ENCODE assay signal across 8 mouse cellular contexts in genomic region chr7:113369620-113370340, GRCm38 (mm10). TPM values are rescaled to one million over a fixed set of nuclear protein-coding genes. Genes with fewer than 3 reads are reported as not detected.
DNase-seq lines count a peak whose midpoint lies in the region; ATAC-seq lines count a peak whose summit lies in the region.

No protein-coding gene starts in this region.

- H3K4me1 ChIP-seq in intestine, embryonic 16.5 days (ENCODE audit: control insufficient read depth, insufficient read depth, low read length) = peaks cover 6% of the 10 kb centered on the region
- H3K4me1 ChIP-seq in limb, embryonic 13.5 days = peaks cover 9% of the 10 kb centered on the region
- peaks cover 19% of the 10 kb centered on the region for H3K4me1 ChIP-seq in midbrain, embryonic 14.5 days (ENCODE audit: control insufficient read depth, insufficient read depth, low read length)

- peak overlapping the region; percentile 94 for H3K4me2 ChIP-seq in intestine, embryonic 16.5 days (ENCODE audit: low read depth, low read length)
- peak overlapping the region; percentile 79 for H3K4me2 ChIP-seq in limb, embryonic 13.5 days (replicated peaks)
- peak overlapping the region; percentile 81 for H3K4me2 ChIP-seq in midbrain, embryonic 14.5 days (ENCODE audit: low read length)

- H3K9me3 ChIP-seq in intestine, embryonic 16.5 days (ENCODE audit: control insufficient read depth, low read length) = no peaks in the 10 kb centered on the region
- no peaks in the 10 kb centered on the region for H3K9me3 ChIP-seq in limb, embryonic 13.5 days
- H3K9me3 ChIP-seq in midbrain, embryonic 14.5 days (ENCODE audit: control insufficient read depth, low read length) = no peaks in the 10 kb centered on the region

- H3K27me3 ChIP-seq in intestine, embryonic 16.5 days (replicated peaks; ENCODE audit: control insufficient read depth, insufficient read depth, low read length) = no peaks in the 10 kb centered on the region
- H3K27me3 ChIP-seq in limb, embryonic 13.5 days = 0 out of 2 replicates have a peak, but pooled peaks cover 3% of the 10 kb centered on the region
- H3K27me3 ChIP-seq in midbrain, embryonic 14.5 days (ENCODE audit: control insufficient read depth, insufficient read depth, low read length) = no peaks in the 10 kb centered on the region
- no peaks in the 10 kb centered on the region for H3K27me3 ChIP-seq in splenic B cell, adult 2 months (ENCODE audit: control insufficient read depth, insufficient read depth, low read length, poor library complexity, severe bottlenecking)

- WGBS in intestine, embryonic 16.5 days = under 1% methylated on average over 44 of the region's 44 CpGs
- under 1% methylated on average over 44 of the region's 44 CpGs for WGBS in limb, embryonic 13.5 days
- under 1% methylated on average over 44 of the region's 44 CpGs for WGBS in midbrain, embryonic 14.5 days

- peak overlapping the region; percentile 88 for H3K9ac ChIP-seq in intestine, embryonic 16.5 days (ENCODE audit: low read depth, low read length)
- peak overlapping the region; percentile 86 for H3K9ac ChIP-seq in limb, embryonic 13.5 days
- peak overlapping the region; percentile 98 for H3K9ac ChIP-seq in midbrain, embryonic 14.5 days (replicated peaks; ENCODE audit: low read length)

- DNase-seq in embryo, embryonic 10 days (ENCODE audit: low spot score) = peak; percentile 83
- DNase-seq in embryo, embryonic 9.5 days (ENCODE audit: extremely low spot score) = no peak
- peak; percentile 85 for DNase-seq in embryo, embryonic 11 days
- peak; percentile 66 for DNase-seq in gastrocnemius, postnatal 25 days
- DNase-seq in midbrain, embryonic 14.5 days = peak; percentile 80
- DNase-seq in splenic B cell, adult 2 months (ENCODE audit: low read depth, low spot score) = peak; percentile 77

- peak overlapping the region; percentile 89 for H3K27ac ChIP-seq in intestine, embryonic 16.5 days (ENCODE audit: low read length)
- peak overlapping the region; percentile 83 for H3K27ac ChIP-seq in limb, embryonic 13.5 days
- H3K27ac ChIP-seq in midbrain, embryonic 14.5 days (replicated peaks; ENCODE audit: low read depth, low read length) = peak overlapping the region; percentile 93

- peak; percentile 88 for ATAC-seq in intestine, embryonic 16.5 days
- peak; percentile 82 for ATAC-seq in limb, embryonic 13.5 days (ENCODE audit: low FRiP score, low read depth)
- peak; percentile 78 for ATAC-seq in midbrain, embryonic 14.5 days (ENCODE audit: low FRiP score, low TSS enrichment)

- H3K36me3 ChIP-seq in intestine, embryonic 16.5 days (ENCODE audit: control insufficient read depth, insufficient read depth, low read length) = no peaks in the 10 kb centered on the region
- H3K36me3 ChIP-seq in limb, embryonic 13.5 days = no peaks in the 10 kb centered on the region
- H3K36me3 ChIP-seq in midbrain, embryonic 14.5 days (ENCODE audit: control insufficient read depth, insufficient read depth, low read length) = no peaks in the 10 kb centered on the region
- H3K36me3 ChIP-seq in splenic B cell, adult 2 months (ENCODE audit: control insufficient read depth, insufficient read depth, low read length, poor library complexity, severe bottlenecking) = no peaks in the 10 kb centered on the region

- peak overlapping the region; percentile 95 for H3K4me3 ChIP-seq in intestine, embryonic 16.5 days (ENCODE audit: low read length)
- H3K4me3 ChIP-seq in limb, embryonic 13.5 days = peak overlapping the region; percentile 93
- H3K4me3 ChIP-seq in midbrain, embryonic 14.5 days (replicated peaks; ENCODE audit: low read depth, low read length) = peak overlapping the region; percentile 94

RNA-seq across cellular contexts. Expression of gene Btbd10, which starts 0.6 kb away (rescaled TPM):
- total RNA-seq in gastrocnemius, postnatal 25 days (2021) = 1 to 10 TPM; 5.7 to 6.1 TPM
- polyA plus RNA-seq in intestine, embryonic 16.5 days (2015; fragmentation: Nextera tagmentation; extraction: Ambion mirVana) = 13.3 and 14.5 TPM in 2 replicates
- polyA plus RNA-seq in limb, embryonic 13.5 days (2015; fragmentation: Nextera tagmentation; extraction: Ambion mirVana) = 28.7 and 30.9 TPM in 2 replicates
- polyA plus RNA-seq in midbrain, embryonic 14.5 days (2014; fragmentation: Nextera tagmentation; extraction: Ambion mirVana) = 72.3 and 77.8 TPM in 2 replicates

RNA-seq across cellular contexts. Expression of gene Pth, which starts 18.6 kb away (rescaled TPM):
- not detected for total RNA-seq in gastrocnemius, postnatal 25 days (2021)
- not detected in 2 replicates for polyA plus RNA-seq in intestine, embryonic 16.5 days (2015; fragmentation: Nextera tagmentation; extraction: Ambion mirVana)
- polyA plus RNA-seq in limb, embryonic 13.5 days (2015; fragmentation: Nextera tagmentation; extraction: Ambion mirVana) = not detected in 2 replicates
- polyA plus RNA-seq in midbrain, embryonic 14.5 days (2014; fragmentation: Nextera tagmentation; extraction: Ambion mirVana) = not detected in 2 replicates
